Mouse (Mus musculus): Measurements from ENCODE around the gene Hadhb. TPM values are rescaled to one million over a fixed set of nuclear protein-coding genes. Genes with fewer than 3 reads are reported as not detected.

The Hadhb gene
- total and polyA plus RNA-seq, 2 experiments from 2014 or later: 1,098 to 1,207 TPM

DNA sequence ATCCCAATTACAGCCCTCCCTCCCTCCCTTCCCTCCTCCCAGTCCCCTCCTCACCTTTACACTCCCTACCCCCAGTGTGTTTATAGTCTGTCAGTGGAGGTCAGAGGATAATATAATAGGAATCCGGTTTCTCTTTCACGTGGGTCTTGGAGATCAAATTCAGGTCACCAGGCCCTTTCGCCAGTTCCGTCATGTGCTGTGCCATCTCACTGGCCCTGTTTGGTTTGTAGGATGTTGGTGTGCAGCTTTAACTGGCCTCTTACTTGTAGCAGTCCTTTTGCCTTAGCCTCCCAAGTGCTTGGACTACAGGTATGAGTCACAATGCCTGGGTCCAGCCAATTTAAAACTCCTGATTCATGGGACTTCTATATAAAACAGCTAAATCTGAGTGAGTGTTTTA, 20.8 kb downstream of the Hadhb start:
- H3K36me3 ChIP-seq (replicated peaks; ENCODE audit: control insufficient read depth, insufficient read depth, low read length): peaks cover 84% of the 10 kb centered on the region
- H3K4me1 ChIP-seq (ENCODE audit: control insufficient read depth, insufficient read depth): 0 out of 2 replicates have a peak, but pooled peaks cover 9% of the 10 kb centered on the region
- ATAC-seq (ENCODE audit: insufficient read depth, low read depth): no peak
- TF ChIP-seq CTCF (IDR thresholded peaks at IDR 0.05; ENCODE audit: low read depth): no peak
- no peak for TF ChIP-seq EP300 (IDR thresholded peaks at IDR 0.05; ENCODE audit: low read depth)
- no peak overlapping the region for H3K4me2 ChIP-seq (ENCODE audit: low read depth, low read length)
- no peaks in the 10 kb centered on the region for H3K9me3 ChIP-seq (replicated peaks; ENCODE audit: control insufficient read depth, low read length)
- 88% methylated on average over 4 of the region's 4 CpGs for WGBS
- DNase-seq (ENCODE audit: low spot score): no peak
- no peak overlapping the region for H3K27ac ChIP-seq (ENCODE audit: low read depth)
- H3K9ac ChIP-seq (replicated peaks; ENCODE audit: low read depth, low read length): no peak overlapping the region
- no peak overlapping the region for H3K4me3 ChIP-seq (ENCODE audit: low read depth, low read length)
- H3K27me3 ChIP-seq (ENCODE audit: control insufficient read depth, insufficient read depth, low read length): no peaks in the 10 kb centered on the region

- Histone ChIP-seq H3K27me3 (ENCODE audit: control insufficient read depth, insufficient read depth, low read length) (no peaks in the 10 kb centered on the region), H3K4me3 (ENCODE audit: low read depth, low read length) (no peak overlapping the region), H3K9me3 (replicated peaks; ENCODE audit: control insufficient read depth, low read length) (no peaks in the 10 kb centered on the region), H3K9ac (replicated peaks; ENCODE audit: low read depth, low read length) (no peak overlapping the region), H3K27ac (ENCODE audit: low read depth) (no peak overlapping the region), H3K36me3 (replicated peaks; ENCODE audit: control insufficient read depth, insufficient read depth, low read length) (peaks cover 53% of the 10 kb centered on the region), H3K4me2 (ENCODE audit: low read depth, low read length) (no peak overlapping the region), H3K4me1 (ENCODE audit: control insufficient read depth, insufficient read depth) (no peaks in the 10 kb centered on the region)
- no peak for TF ChIP-seq CTCF (IDR thresholded peaks at IDR 0.05; ENCODE audit: low read depth)
- TF ChIP-seq EP300 (IDR thresholded peaks at IDR 0.05; ENCODE audit: low read depth): no peak
- ATAC-seq (ENCODE audit: insufficient read depth, low read depth): no peak
- DNase-seq (ENCODE audit: low spot score): no peak
- WGBS: 82% methylated on average over 12 of the region's 12 CpGs
Observed at GRCm38 (mm10) chr5:30187687-30188485, 32.8 kb downstream of the Hadhb start.

GRCm38 (mm10) chr5:30192452-30192851, 37.4 kb downstream of the Hadhb start:
- Histone ChIP-seq H3K4me2 (ENCODE audit: low read depth, low read length) (no peak overlapping the region), H3K27me3 (ENCODE audit: control insufficient read depth, insufficient read depth, low read length) (no peaks in the 10 kb centered on the region), H3K9ac (replicated peaks; ENCODE audit: low read depth, low read length) (no peak overlapping the region), H3K4me1 (ENCODE audit: control insufficient read depth, insufficient read depth) (no peaks in the 10 kb centered on the region), H3K9me3 (replicated peaks; ENCODE audit: control insufficient read depth, low read length) (no peaks in the 10 kb centered on the region), H3K27ac (ENCODE audit: low read depth) (no peak overlapping the region), H3K36me3 (replicated peaks; ENCODE audit: control insufficient read depth, insufficient read depth, low read length) (peaks cover 16% of the 10 kb centered on the region), H3K4me3 (ENCODE audit: low read depth, low read length) (no peak overlapping the region)
- 62% methylated on average over 1 of the region's 1 CpGs for WGBS
- ATAC-seq (ENCODE audit: insufficient read depth, low read depth) (no peak), DNase-seq (ENCODE audit: low spot score) (no peak)
- TF ChIP-seq EP300 (IDR thresholded peaks at IDR 0.05; ENCODE audit: low read depth) (no peak), CTCF (IDR thresholded peaks at IDR 0.05; ENCODE audit: low read depth) (peak; percentile 26; the same call in 1 of the 2 replicates)

DNA sequence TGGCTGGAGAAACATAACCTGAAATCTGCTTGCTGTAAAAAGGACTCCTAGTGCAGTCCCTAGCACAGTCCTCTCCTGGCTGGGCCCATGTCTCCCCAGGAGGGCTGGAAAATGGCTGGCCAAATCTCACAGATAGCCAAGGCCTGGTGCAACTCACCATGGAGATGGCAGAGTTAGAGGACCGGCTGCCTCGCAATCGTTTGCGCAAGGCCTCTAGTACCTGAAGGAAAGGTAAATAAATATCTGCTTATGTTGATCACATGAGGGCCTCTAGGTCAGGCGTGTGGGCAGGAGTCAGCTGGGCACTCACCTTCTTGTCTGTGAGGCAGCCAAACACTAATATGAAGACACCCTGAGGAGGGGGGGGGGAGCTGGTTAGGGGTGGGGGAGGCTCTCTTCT, 40.3 kb downstream of the Hadhb start:
- Histone ChIP-seq H3K4me2 (ENCODE audit: low read depth, low read length) (no peak overlapping the region), H3K27ac (ENCODE audit: low read depth) (no peak overlapping the region), H3K9me3 (replicated peaks; ENCODE audit: control insufficient read depth, low read length) (no peaks in the 10 kb centered on the region), H3K4me3 (ENCODE audit: low read depth, low read length) (no peak overlapping the region), H3K4me1 (ENCODE audit: control insufficient read depth, insufficient read depth) (no peaks in the 10 kb centered on the region), H3K27me3 (ENCODE audit: control insufficient read depth, insufficient read depth, low read length) (no peaks in the 10 kb centered on the region), H3K36me3 (replicated peaks; ENCODE audit: control insufficient read depth, insufficient read depth, low read length) (no peaks in the 10 kb centered on the region), H3K9ac (replicated peaks; ENCODE audit: low read depth, low read length) (no peak overlapping the region)
- TF ChIP-seq EP300 (IDR thresholded peaks at IDR 0.05; ENCODE audit: low read depth) (no peak), CTCF (IDR thresholded peaks at IDR 0.05; ENCODE audit: low read depth) (no peak)
- DNase-seq (ENCODE audit: low spot score): no peak
- no peak for ATAC-seq (ENCODE audit: insufficient read depth, low read depth)
- WGBS: 89% methylated on average over 5 of the region's 5 CpGs

DNA sequence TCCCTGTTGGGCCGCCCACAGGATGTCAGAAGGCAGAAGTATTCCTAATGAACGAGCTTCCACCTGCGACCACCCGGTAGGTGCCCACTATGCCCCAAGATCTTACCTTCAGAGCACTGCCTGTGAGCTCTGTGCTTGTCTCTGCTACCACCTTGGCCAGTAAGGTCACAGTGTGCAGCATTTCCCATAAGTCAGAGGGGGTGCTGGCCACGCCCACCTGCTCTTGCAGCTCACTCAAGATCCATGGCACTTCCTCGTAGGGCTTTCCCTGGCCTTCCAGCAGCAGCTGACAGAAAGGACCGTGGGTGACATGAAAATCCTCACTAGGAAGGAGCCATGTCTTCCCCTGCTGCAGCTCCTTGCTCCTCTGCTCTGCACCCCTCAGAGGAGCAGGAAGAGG, 43.2 kb downstream of the Hadhb start:
- TF ChIP-seq EP300 (IDR thresholded peaks at IDR 0.05; ENCODE audit: low read depth) (no peak), CTCF (IDR thresholded peaks at IDR 0.05; ENCODE audit: low read depth) (no peak)
- 66% methylated on average over 7 of the region's 7 CpGs for WGBS
- H3K36me3 ChIP-seq (replicated peaks; ENCODE audit: control insufficient read depth, insufficient read depth, low read length): no peaks in the 10 kb centered on the region
- H3K27ac ChIP-seq (ENCODE audit: low read depth): no peak overlapping the region
- H3K4me2 ChIP-seq (ENCODE audit: low read depth, low read length): no peak overlapping the region
- no peaks in the 10 kb centered on the region for H3K27me3 ChIP-seq (ENCODE audit: control insufficient read depth, insufficient read depth, low read length)
- DNase-seq (ENCODE audit: low spot score): no peak
- no peaks in the 10 kb centered on the region for H3K4me1 ChIP-seq (ENCODE audit: control insufficient read depth, insufficient read depth)
- no peak for ATAC-seq (ENCODE audit: insufficient read depth, low read depth)
- no peak overlapping the region for H3K9ac ChIP-seq (replicated peaks; ENCODE audit: low read depth, low read length)
- no peak overlapping the region for H3K4me3 ChIP-seq (ENCODE audit: low read depth, low read length)
- no peaks in the 10 kb centered on the region for H3K9me3 ChIP-seq (replicated peaks; ENCODE audit: control insufficient read depth, low read length)

DNA sequence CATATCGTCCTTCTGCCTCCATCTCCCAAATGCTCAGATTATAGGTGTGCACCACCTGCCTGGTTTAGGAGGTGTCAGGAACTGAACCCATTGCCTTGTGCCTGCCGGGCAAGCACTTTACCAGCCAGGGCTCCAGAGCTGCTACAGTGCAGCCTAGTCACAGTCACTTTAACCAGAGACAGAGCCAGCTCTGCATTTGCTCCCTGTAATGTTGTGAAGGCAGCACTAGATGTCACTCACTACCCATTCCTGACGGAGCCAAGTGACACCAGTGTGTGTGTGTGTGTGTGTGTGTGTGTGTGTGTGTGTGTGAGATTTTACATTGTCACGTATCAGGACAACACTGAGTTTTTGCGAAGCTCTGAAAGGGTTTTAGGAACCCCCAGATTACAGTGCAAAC, 46.5 kb downstream of the Hadhb start:
- H3K4me2 ChIP-seq (ENCODE audit: low read depth, low read length): no peak overlapping the region
- DNase-seq (ENCODE audit: low spot score): peak; percentile 61
- no peak overlapping the region for H3K27ac ChIP-seq (ENCODE audit: low read depth)
- TF ChIP-seq EP300 (IDR thresholded peaks at IDR 0.05; ENCODE audit: low read depth): no peak
- TF ChIP-seq CTCF (IDR thresholded peaks at IDR 0.05; ENCODE audit: low read depth): peak; percentile 90
- WGBS: 39% methylated on average over 5 of the region's 5 CpGs
- H3K9ac ChIP-seq (replicated peaks; ENCODE audit: low read depth, low read length): no peak overlapping the region
- no peaks in the 10 kb centered on the region for H3K36me3 ChIP-seq (replicated peaks; ENCODE audit: control insufficient read depth, insufficient read depth, low read length)
- no peak overlapping the region for H3K4me3 ChIP-seq (ENCODE audit: low read depth, low read length)
- H3K27me3 ChIP-seq (ENCODE audit: control insufficient read depth, insufficient read depth, low read length): no peaks in the 10 kb centered on the region
- no peaks in the 10 kb centered on the region for H3K4me1 ChIP-seq (ENCODE audit: control insufficient read depth, insufficient read depth)
- H3K9me3 ChIP-seq (replicated peaks; ENCODE audit: control insufficient read depth, low read length): no peaks in the 10 kb centered on the region
- ATAC-seq (ENCODE audit: insufficient read depth, low read depth): peak; percentile 66

Measured in heart, postnatal 0 days (tissue).